ENCODE assay signal across 7 mouse cellular contexts in genomic region chr16:50380682-50381350, GRCm38 (mm10). TPM values are rescaled to one million over a fixed set of nuclear protein-coding genes. Genes with fewer than 3 reads are reported as not detected.
DNase-seq lines count a peak whose midpoint lies in the region; TF ChIP-seq lines count a peak whose summit lies in the region.

No protein-coding gene starts in this region.

- TF ChIP-seq POLR2A in cortical plate, adult 2 months (IDR thresholded peaks at IDR 0.05; ENCODE audit: extremely low read depth, insufficient read depth, low read length) = peak; percentile 36; the same call in 1 of the 2 replicates
- TF ChIP-seq POLR2A in small intestine, adult 2 months (IDR thresholded peaks at IDR 0.05; ENCODE audit: low read depth, low read length) = no peak

- no peaks in the 10 kb centered on the region for H3K4me1 ChIP-seq in cortical plate, adult 2 months (ENCODE audit: control insufficient read depth, insufficient read depth, low read length)
- H3K4me1 ChIP-seq in small intestine, adult 2 months (ENCODE audit: control insufficient read depth, insufficient read depth, insufficient read length, low read length) = no peaks in the 10 kb centered on the region

- no peak overlapping the region for H3K27ac ChIP-seq in cortical plate, adult 2 months (ENCODE audit: insufficient read depth, low read length)
- H3K27ac ChIP-seq in small intestine, adult 2 months (ENCODE audit: insufficient read depth, low read depth, low read length) = no peak overlapping the region

- 60% methylated on average over 10 of the region's 10 CpGs for whole genome bisulfite sequencing in small intestine, adult 2 months

- peak overlapping the region; percentile 27 for H3K4me3 ChIP-seq in cortical plate, adult 2 months (ENCODE audit: insufficient read depth, low read length)
- H3K4me3 ChIP-seq in small intestine, adult 2 months (ENCODE audit: low read depth, low read length) = no peak overlapping the region

- no peaks in the 10 kb centered on the region for H3K27me3 ChIP-seq in small intestine, adult 2 months (ENCODE audit: control insufficient read depth, insufficient read depth, low read length)

- intact Hi-C loops in left cerebral cortex, postnatal 36 days (cut with DNase I) = loop anchor here (2.0 kb wide), 2 partner anchors 48 to 352 kb away; no protein-coding TSS in a partner anchor

- TF ChIP-seq CTCF in cortical plate, adult 2 months (IDR thresholded peaks at IDR 0.05; ENCODE audit: extremely low read depth, insufficient read depth, low read length) = peak; percentile 55
- peak; percentile 35; the same call in 1 of the 2 replicates for TF ChIP-seq CTCF in small intestine, adult 2 months (IDR thresholded peaks at IDR 0.05; ENCODE audit: extremely low read depth, insufficient read length, insufficient replicate concordance, low read depth, low read length)

- H3K36me3 ChIP-seq in small intestine, adult 2 months (ENCODE audit: control insufficient read depth, insufficient read depth, low read length) = no peaks in the 10 kb centered on the region

- peak; percentile 72 for DNase-seq in adrenal gland, adult 2 months
- DNase-seq in heart, adult 18-20 months = peak; percentile 61 to 75
- DNase-seq in kidney, adult 11 months = peak; percentile 56
- peak; percentile 81 for DNase-seq in left cerebral cortex, postnatal 36 days (ENCODE audit: low spot score in 2 of 2)
- DNase-seq in mesoderm, embryonic 11.5 days (ENCODE audit: low read depth, low spot score) = peak; percentile 74

RNA-seq across cellular contexts. Expression of gene Bbx, which starts 51.4 kb away (rescaled TPM):
- total RNA-seq in adrenal gland, adult 2 months (2021) = 10 to 100 TPM; 33.1 to 34.3 TPM
- 5.8 and 8.4 TPM in 2 replicates for polyA plus RNA-seq in adrenal gland, adult 2 months (2012; rRNA removed)
- 9.9 and 10.4 TPM in 2 replicates for polyA plus RNA-seq in cortical plate, adult 2 months (2012; rRNA removed)
- total RNA-seq in heart, adult 18-20 months (2021) = 10 to 100 TPM; 14.6 to 15.0 TPM
- 10 to 100 TPM; 18.6 to 22.9 TPM for total RNA-seq in left cerebral cortex, postnatal 36 days (2021)
- polyA plus RNA-seq in small intestine, adult 2 months (2012; rRNA removed) = 0.67 and 1.7 TPM in 2 replicates
